Mouse (Mus musculus): ENCODE measurements at regions not wholly inside any gene's neighbourhood (a gene's known extent, or its start where the extent isn't known, plus 50 kb on each side); places are given as distances from the start of the nearest gene placed in this dataset.

- no peak for DNase-seq (ENCODE audit: low spot score in 2 of 2)
Observed at GRCm38 (mm10) chr2:147703981-147704380, 342.3 kb downstream of the Pax1 start.

DNA sequence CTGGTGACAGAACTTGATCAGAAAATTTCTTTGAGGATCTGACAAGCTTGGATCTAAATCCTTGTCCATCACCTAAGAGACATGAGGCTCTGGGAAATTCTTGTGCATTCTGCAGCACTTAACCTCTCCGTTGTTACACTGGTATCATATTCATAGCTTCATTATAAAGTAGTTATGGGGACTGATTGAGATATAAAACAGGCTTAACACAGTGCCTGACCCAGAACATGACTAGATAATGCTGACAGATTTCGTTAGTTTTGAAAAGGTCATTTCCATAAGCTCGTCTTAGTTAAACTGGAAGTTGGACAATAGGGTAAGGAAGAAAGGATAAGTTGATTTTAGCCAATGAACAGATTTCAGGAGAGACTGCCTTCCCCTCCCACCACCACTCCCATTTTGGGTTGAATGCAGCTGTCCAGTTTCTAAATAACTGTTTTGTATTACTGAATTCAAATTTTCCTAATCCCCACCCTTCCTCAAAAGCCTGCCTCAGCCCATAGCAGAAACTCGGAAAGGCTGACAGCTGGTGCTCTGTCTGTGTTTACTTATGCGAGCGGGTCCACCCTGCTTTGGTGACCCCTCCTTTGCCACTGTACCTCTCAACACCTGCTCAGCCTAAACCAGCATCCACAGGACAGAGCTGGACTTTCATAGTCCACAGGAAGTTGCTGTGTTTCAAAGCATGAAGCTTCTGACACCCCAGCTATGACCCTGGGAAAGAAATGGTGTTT lies 340.8 kb downstream of the Pax1 start:
- no peak for DNase-seq (ENCODE audit: low spot score in 2 of 2)

GRCm38 (mm10) chr2:147699524-147700081 lies 337.9 kb downstream of the Pax1 start:
- no peak for DNase-seq (ENCODE audit: low spot score in 2 of 2)

GRCm38 (mm10) chr2:147691896-147692295 lies 330.2 kb downstream of the Pax1 start:
- no peak for DNase-seq (ENCODE audit: low spot score in 2 of 2)

DNA sequence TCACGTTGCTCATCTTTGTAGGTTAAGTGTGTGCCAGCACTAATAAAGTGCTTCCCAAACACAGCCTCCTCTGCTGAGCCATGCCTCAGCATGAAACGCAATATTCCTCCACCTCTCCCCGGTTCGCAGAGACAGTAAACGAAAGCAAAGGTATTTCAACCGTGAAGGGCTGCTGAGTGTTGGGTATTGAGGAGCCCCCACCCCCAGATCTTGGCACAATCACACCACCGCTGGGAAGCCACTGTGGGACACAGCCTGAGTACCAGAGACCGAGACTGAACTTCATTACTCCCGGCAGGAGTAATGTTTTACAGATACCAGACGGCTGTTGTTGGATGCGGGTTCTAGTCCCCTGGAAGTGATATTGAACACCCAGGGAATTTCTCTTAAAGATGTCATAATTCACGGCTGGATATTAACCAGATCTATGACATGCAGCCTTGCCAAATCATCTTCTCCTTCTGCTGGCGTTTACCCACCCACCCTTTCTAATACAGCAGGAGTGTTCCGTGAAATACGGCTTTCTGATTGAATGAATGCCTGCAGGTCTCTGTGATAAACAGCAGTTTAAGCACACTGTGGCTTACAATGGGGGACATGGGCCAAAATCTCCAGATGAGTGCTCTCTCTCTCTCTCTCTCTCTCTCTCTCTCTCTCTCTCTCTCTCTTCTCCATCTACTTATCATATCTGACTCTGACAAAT lies 328.9 kb downstream of the Pax1 start:
- DNase-seq (ENCODE audit: low spot score in 2 of 2) = no peak

DNA sequence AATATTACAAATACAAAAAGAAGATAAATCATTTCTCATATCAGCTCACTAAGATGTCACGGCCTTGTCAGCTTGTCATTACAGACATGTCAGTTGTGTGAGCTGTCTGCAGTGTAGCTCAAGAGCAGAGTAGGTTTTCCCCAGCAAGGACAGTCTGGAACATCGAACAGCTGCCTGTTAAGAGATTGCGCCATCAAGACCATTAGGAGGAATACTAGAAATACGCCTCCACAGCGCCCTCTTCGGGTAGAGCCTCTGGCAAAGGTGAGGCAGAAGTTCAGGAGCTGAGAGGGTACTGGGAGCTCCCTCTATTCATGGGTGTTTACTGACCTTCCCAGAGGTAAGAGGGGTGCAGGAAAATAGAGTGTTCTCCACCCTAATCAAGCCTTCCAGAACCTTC lies 327.0 kb downstream of the Pax1 start:
- DNase-seq (ENCODE audit: low spot score in 2 of 2) = no peak

DNA sequence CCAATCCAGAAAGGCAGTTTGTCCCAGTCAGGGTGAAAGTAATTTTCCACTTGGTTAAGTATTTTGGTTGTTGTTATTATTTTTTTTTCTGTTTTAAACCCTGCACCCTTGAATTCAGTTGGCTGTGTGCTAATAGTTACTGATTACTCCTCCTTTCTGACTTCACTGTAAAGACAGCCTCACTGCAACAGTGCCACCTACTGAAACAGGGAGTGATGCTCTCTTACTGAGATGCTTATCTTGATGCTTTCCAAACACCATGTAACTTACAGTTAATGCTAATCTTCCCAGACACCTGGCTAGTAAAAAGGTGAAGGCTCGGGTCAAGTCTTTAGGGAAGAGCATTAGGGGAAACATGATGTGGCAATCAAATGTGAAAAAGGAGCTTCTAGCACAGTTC lies 294.9 kb downstream of the Pax1 start:
- DNase-seq (ENCODE audit: low spot score in 2 of 2) = no peak

DNA sequence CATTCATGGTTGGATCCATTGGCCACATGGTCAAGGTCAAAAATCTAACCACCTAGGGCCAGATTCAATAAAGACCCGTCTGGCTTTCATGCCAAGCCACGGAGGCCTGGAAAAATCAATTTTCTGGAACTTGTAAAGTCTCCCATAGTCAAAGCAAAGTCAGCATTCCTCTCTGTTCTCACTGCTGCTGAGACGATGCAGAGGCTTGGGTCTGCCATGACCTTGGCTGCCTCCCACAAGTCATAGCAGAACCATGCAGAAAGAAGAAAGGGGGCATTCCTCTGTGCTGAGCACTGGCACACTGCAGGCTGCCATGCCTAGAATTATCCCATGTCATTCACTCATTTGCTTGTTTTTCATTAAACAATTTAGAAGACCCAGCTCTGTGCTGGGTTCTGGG lies 288.5 kb downstream of the Pax1 start:
- no peak for DNase-seq (ENCODE audit: low spot score in 2 of 2)

- DNase-seq (ENCODE audit: low spot score in 2 of 2) = no peak
Observed at GRCm38 (mm10) chr2:147647972-147648371, 286.2 kb downstream of the Pax1 start.

GRCm38 (mm10) chr2:147647506-147647905 lies 285.8 kb downstream of the Pax1 start:
- DNase-seq (ENCODE audit: low spot score in 2 of 2) = no peak

DNA sequence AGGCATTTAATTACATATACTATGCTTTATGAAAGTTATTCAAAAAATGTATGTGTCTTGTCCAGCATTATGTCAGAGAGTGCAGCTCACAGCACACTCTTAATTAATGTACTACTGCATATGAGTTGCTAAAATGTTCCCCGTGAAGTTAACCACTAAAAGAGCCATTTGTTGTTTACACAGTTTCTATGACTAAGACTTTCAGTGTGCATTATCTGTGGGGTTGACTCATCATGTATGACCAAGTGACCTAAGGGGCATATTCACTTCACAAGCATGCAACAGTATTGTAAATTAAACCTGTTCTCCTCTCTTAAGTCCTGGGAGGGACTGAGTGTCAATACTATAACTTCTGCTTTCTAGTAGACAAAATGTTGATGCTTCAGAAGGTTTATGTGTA lies 276.2 kb downstream of the Pax1 start:
- no peak for DNase-seq (ENCODE audit: low spot score in 2 of 2)

- DNase-seq (ENCODE audit: low spot score in 2 of 2) = no peak
Observed at GRCm38 (mm10) chr2:147632737-147633136, 271.0 kb downstream of the Pax1 start.

GRCm38 (mm10) chr2:147629716-147630115 lies 268.0 kb downstream of the Pax1 start:
- no peak for DNase-seq (ENCODE audit: low spot score in 2 of 2)

DNA sequence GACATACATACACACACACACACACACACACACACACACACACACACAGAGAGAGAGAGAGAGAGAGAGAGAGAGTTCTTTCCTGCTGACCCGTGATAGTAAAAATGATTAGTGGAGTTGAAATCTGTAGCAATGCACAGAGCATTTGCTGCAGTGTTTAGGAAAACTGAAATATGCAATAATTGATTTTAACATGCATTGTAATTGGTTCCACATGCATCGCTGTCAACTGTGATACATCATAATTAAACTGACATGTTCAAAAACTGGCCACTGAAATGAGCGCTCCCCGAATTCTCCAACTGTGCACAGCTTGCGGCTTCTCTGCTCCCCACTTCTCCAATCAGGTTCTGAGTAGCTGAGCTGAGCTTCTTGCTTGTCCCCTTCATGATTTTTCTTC lies 265.4 kb downstream of the Pax1 start:
- no peak for DNase-seq (ENCODE audit: low spot score in 2 of 2)

DNA sequence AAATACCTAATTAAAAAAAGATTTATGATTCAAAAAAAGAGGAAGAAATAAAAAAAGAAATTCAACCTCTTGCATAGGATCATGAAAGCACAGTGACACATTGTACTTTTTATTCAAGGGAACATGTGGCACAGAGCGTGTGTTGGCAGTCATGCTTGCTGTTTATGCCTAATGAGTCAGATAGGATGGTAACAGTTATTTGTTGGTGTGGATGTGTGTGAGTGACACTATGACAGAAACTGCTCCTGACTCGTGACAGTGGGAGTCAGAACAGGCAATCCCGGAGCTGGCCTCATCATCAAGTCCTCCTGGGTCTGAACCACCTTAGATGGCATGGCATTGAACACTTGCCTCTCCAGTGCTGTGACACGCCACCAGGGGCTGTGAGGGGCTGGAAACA lies 261.4 kb downstream of the Pax1 start:
- DNase-seq (ENCODE audit: low spot score in 2 of 2) = no peak

- DNase-seq (ENCODE audit: low spot score in 2 of 2) = no peak
Observed at GRCm38 (mm10) chr2:147617849-147618248, 256.1 kb downstream of the Pax1 start.

- no peak for DNase-seq (ENCODE audit: low spot score in 2 of 2)
Observed at GRCm38 (mm10) chr2:147610343-147610742, 248.6 kb downstream of the Pax1 start.

GRCm38 (mm10) chr2:147601639-147602038 lies 239.9 kb downstream of the Pax1 start:
- DNase-seq (ENCODE audit: low spot score in 2 of 2) = no peak

DNA sequence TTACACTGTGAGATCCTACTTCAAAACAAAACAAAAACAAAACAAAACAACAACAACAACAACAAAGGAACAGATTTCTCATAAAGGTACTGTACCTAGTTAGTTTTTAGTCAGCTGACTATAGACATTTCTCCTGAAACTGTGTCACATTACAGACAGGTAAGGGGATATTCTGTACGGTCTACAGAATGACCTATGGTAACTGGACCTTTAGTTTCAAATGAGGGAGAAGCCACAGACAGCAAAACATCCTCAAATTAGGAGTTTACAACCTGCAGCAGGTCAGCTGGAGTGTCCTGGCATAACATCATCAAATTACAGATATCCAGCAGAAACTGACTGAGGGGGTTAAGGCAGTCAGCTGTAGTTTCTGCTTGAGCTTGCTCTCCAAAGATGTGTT lies 210.7 kb downstream of the Pax1 start:
- DNase-seq (ENCODE audit: low spot score in 2 of 2) = no peak

DNA sequence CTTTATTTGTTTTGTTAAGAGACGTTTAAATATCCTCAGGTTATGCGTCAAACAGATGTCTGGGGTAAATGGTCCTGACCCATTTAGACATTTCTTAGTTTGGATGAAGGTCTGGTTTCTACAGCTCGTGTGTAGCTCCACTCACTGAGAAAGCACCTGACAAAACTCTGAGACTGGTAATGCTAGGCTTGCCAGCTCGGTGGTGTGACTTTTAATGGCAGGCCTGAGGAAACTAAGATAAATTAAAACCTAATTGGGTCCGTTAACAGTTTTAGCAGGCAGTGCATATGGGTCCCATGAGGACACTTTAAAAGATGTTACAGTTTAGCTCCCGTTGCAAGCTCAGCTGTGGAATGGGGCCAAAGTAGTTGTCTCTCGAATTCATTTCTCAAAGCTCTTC lies 199.5 kb downstream of the Pax1 start:
- no peak for DNase-seq (ENCODE audit: low spot score in 2 of 2)

DNA sequence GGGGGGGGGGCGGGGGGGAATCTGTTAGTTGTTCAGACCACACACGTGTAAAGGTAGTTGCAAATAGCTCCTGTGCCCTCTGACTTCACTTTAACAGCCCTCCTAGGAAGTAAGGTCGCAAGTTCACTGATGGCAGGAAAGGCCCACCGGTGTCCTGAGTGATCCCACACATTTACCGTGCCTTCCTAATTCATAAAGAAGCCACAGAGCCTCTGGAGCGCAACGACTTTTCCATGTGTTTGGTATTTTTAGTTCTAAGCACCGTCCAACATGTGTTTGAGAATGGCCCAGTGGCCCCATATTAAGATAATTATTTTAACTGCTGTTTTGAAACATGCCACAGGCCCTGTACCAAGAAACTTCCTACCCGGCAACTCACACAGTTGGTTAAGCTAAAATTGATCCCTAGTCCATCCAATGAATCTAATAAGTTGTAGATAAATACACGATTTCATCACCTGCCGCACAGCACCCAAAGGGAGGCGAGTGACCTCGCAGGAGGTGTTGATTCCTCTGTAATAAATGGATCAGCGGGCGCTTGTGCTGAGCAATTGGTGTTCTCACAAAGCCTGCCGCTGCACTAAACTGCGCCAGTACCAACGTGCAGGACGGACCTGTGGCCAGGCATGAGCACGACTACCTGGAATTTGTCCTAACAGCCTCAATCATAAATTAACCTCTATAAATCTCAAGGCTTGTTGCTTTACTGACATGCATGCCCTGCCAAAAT lies 198.9 kb downstream of the Pax1 start:
- DNase-seq (ENCODE audit: low spot score in 2 of 2) = no peak

- DNase-seq (ENCODE audit: low spot score in 2 of 2) = no peak
Observed at GRCm38 (mm10) chr2:147529161-147529560, 167.4 kb downstream of the Pax1 start.

DNA sequence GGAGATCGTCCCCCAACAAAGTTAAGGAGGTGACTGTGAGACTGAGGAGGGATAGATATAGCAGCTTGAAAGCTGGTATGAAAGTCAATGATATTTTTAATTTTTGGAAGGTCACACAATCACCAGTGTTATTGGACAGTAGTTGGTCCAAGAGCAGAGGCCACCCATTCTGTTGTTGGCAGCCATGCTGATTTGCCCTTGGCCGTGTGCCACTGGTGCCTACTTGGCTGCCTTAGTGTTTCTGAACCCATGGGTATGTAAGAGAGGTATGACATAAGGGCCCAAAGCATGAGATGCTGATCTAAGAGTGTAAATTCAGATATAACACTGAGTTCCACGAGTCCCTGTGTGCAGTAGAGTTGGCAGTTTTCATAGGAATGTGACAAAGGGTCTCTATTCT lies 153.7 kb downstream of the Pax1 start:
- no peak for DNase-seq (ENCODE audit: low spot score in 2 of 2)

Data from urinary bladder, postnatal 36 days (tissue).